Mouse (Mus musculus) lung, embryonic 14.5 days (tissue): Measurements from ENCODE around the gene Slco4a1. TPM values are rescaled to one million over a fixed set of nuclear protein-coding genes. Genes with fewer than 3 reads are reported as not detected.

Experiments
- ATAC-seq: fragments of 200-750 bp; cut with Nextera tagmentation; 2 replicates; pipeline ENCODE4 v1.8.0; 2017; ENCODE audit warnings: mild to moderate bottlenecking, moderate TSS enrichment, moderate library complexity; ENCODE audit not compliant: insufficient read depth
- DNase-seq: peaks from one replicate; pipeline ENCODE4 v3.0.0-alpha.2; 2015
- H3K27ac ChIP-seq: fragments of 300-500 bp; sonication (generic); 2 replicates; pipeline ENCODE4 v1.5.1; 2014; ENCODE audit warnings: low read depth, mild to moderate bottlenecking, moderate library complexity
- H3K27me3 ChIP-seq: fragments of 300-500 bp; sonication (generic); 2 replicates; pipeline ENCODE4 v1.6.1; 2014; ENCODE audit warnings: low read length, control low read depth; ENCODE audit not compliant: insufficient read depth
- H3K36me3 ChIP-seq: fragments of 300-500 bp; sonication (generic); 2 replicates; pipeline ENCODE4 v1.6.1; 2014; ENCODE audit warnings: control low read depth; ENCODE audit not compliant: insufficient read depth
- H3K4me1 ChIP-seq: fragments of 300-500 bp; sonication (generic); 2 replicates; pipeline ENCODE4 v1.6.1; 2014; ENCODE audit warnings: antibody characterized with exemption, control low read depth; ENCODE audit not compliant: insufficient read depth
- H3K4me2 ChIP-seq: fragments of 300-500 bp; sonication (generic); 2 replicates; pipeline ENCODE4 v1.6.1; 2014; ENCODE audit warnings: mild to moderate bottlenecking
- H3K4me3 ChIP-seq: fragments of 300-500 bp; sonication (generic); 2 replicates; pipeline ENCODE4 v1.5.1; 2014; ENCODE audit warnings: low read depth, low read length
- H3K9ac ChIP-seq: fragments of 300-500 bp; sonication (generic); 2 replicates; pipeline ENCODE4 v1.6.1; 2014
- H3K9me3 ChIP-seq: fragments of 300-500 bp; sonication (generic); 2 replicates; pipeline ENCODE4 v1.6.1; 2016; ENCODE audit warnings: low read depth, low read length, control low read depth
- CTCF ChIP-seq: IDR thresholded peaks from 2 replicates; pipeline ENCODE4 v1.5.1; 2016; ENCODE audit warnings: antibody characterized with exemption, low read depth
- WGBS: fragments of 180-500 bp; shearing (Covaris S2); extraction: QIAGEN DNeasy Blood & Tissue Kit; methylation state at CpG from one replicate; pipeline ENCODE4 v1.1.7; 2014; 5-methylcytosine and 5-hydroxymethylcytosine counted together
- polyA plus RNA-seq: library from polyadenylated mRNA; unstranded; fragments of >200 nt; fragmentation: Nextera tagmentation; extraction: Ambion mirVana; gene quantifications from 2 replicates; pipeline ENCODE4 v1.2.1, GENCODE M21; 2014

Gene Slco4a1
- 0.39 and 0.47 TPM in 2 replicates for polyA plus RNA-seq

- peak within 1 kb of the TSS; percentile 16; the same call in 1 of the 2 replicates for H3K9ac ChIP-seq
- no peak for TF ChIP-seq CTCF
Observed at GRCm38 (mm10) chr2:180455723-180456698, at the start of gene Slco4a1. Slco4a1 (plus strand) TSS chr2:180456245.

GRCm38 (mm10) chr2:180408410-180408809 is 47.6 kb upstream of the Slco4a1 start:
- H3K4me3 ChIP-seq = no peak overlapping the region
- no peaks in the 10 kb centered on the region for H3K4me1 ChIP-seq
- H3K27me3 ChIP-seq = no peaks in the 10 kb centered on the region
- H3K9ac ChIP-seq = no peak overlapping the region
- WGBS = 17% methylated on average over 2 of the region's 2 CpGs
- peak; percentile 21; the same call in 1 of the 2 replicates for TF ChIP-seq CTCF
- DNase-seq (no peak), ATAC-seq (no peak)
- no peak overlapping the region for H3K27ac ChIP-seq
- H3K9me3 ChIP-seq = no peaks in the 10 kb centered on the region
- no peaks in the 10 kb centered on the region for H3K36me3 ChIP-seq
- no peak overlapping the region for H3K4me2 ChIP-seq

More at GRCm38 (mm10) chr2:180455723-180456698, at the start of gene Slco4a1:
- H3K9me3 ChIP-seq = no peaks in the 10 kb centered on the region
- DNase-seq = peak; percentile 88
- 2% methylated on average over 65 of the region's 65 CpGs for WGBS
- H3K27me3 ChIP-seq = peaks cover 23% of the 10 kb centered on the region
- no peaks in the 10 kb centered on the region for H3K4me1 ChIP-seq
- H3K27ac ChIP-seq = no peak within 1 kb of the TSS
- peak within 1 kb of the TSS; percentile 48 for H3K4me3 ChIP-seq
- peak; percentile 96 for ATAC-seq
- H3K36me3 ChIP-seq = no peaks in the 10 kb centered on the region
- peak within 1 kb of the TSS; percentile 95 for H3K4me2 ChIP-seq

DNA sequence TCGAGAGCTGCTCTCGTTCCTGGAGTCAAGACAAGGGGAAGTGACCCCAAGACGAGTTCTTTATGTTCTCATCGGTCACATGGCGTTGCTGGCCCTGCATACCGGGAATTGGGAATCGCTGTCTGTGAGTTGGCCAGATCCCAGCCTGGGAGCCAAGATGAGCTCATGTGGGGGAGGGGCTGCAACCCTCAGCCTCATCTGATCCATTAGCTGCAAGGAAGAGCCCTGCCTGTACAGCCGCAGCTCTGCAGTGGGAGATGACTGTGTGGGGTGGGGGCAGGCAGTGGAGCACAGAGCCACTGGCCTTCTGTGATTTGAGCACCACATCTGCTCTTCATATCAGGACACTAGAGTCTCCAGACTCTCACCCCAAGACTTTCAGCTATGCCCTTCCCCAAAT is 45.6 kb upstream of the Slco4a1 start:
- no peak overlapping the region for H3K9ac ChIP-seq
- no peaks in the 10 kb centered on the region for H3K9me3 ChIP-seq
- H3K4me1 ChIP-seq = no peaks in the 10 kb centered on the region
- DNase-seq (peak; percentile 10), ATAC-seq (no peak)
- H3K27ac ChIP-seq = no peak overlapping the region
- 61% methylated on average over 8 of the region's 8 CpGs for WGBS
- H3K4me2 ChIP-seq = no peak overlapping the region
- H3K4me3 ChIP-seq = no peak overlapping the region
- no peaks in the 10 kb centered on the region for H3K27me3 ChIP-seq
- TF ChIP-seq CTCF = no peak
- no peaks in the 10 kb centered on the region for H3K36me3 ChIP-seq

DNA sequence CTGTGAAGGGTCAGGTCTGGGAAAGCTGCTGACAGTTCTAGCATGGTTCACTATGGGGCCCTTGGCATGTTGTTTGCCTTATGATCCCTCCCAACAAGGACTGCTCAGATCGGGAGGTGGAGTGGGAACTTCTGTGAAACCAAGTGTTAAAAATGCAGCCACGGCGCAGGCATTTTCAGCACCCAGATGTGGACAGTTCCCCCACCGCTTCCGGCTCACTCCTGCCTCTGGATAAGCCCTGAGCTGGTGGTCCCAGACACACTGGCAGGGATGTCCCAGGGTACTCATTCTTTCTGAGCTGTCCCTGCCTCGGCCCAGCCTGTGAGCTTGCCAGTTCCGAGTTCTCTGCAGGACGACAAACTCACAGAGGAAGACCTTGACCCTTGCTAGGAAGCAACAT is 45.0 kb upstream of the Slco4a1 start:
- H3K36me3 ChIP-seq = no peaks in the 10 kb centered on the region
- H3K4me2 ChIP-seq = no peak overlapping the region
- no peaks in the 10 kb centered on the region for H3K27me3 ChIP-seq
- no peaks in the 10 kb centered on the region for H3K4me1 ChIP-seq
- no peak for ATAC-seq
- no peak overlapping the region for H3K9ac ChIP-seq
- no peak overlapping the region for H3K4me3 ChIP-seq
- DNase-seq = peak; percentile 69
- no peak for TF ChIP-seq CTCF
- 11% methylated on average over 8 of the region's 8 CpGs for WGBS
- no peak overlapping the region for H3K27ac ChIP-seq
- H3K9me3 ChIP-seq = no peaks in the 10 kb centered on the region

GRCm38 (mm10) chr2:180415627-180416026 is 40.4 kb upstream of the Slco4a1 start:
- no peaks in the 10 kb centered on the region for H3K36me3 ChIP-seq
- no peaks in the 10 kb centered on the region for H3K9me3 ChIP-seq
- no peak for DNase-seq
- no peaks in the 10 kb centered on the region for H3K27me3 ChIP-seq
- H3K27ac ChIP-seq = no peak overlapping the region
- no peaks in the 10 kb centered on the region for H3K4me1 ChIP-seq
- TF ChIP-seq CTCF = no peak
- H3K4me2 ChIP-seq = no peak overlapping the region
- 52% methylated on average over 3 of the region's 3 CpGs for WGBS
- no peak overlapping the region for H3K9ac ChIP-seq
- H3K4me3 ChIP-seq = no peak overlapping the region
- no peak for ATAC-seq

- Histone ChIP-seq H3K9me3 (no peaks in the 10 kb centered on the region), H3K4me3 (no peak overlapping the region), H3K36me3 (no peaks in the 10 kb centered on the region), H3K27me3 (no peaks in the 10 kb centered on the region), H3K4me1 (no peaks in the 10 kb centered on the region), H3K4me2 (no peak overlapping the region), H3K9ac (no peak overlapping the region), H3K27ac (no peak overlapping the region)
- no peak for ATAC-seq
- DNase-seq = peak; percentile 87
- no peak for TF ChIP-seq CTCF
- 8% methylated on average over 9 of the region's 9 CpGs for WGBS
Observed at GRCm38 (mm10) chr2:180417731-180418130, 38.3 kb upstream of the Slco4a1 start.

- no peak for ATAC-seq
- no peak overlapping the region for H3K27ac ChIP-seq
- no peak overlapping the region for H3K4me2 ChIP-seq
- H3K4me1 ChIP-seq = no peaks in the 10 kb centered on the region
- WGBS = 75% methylated on average over 3 of the region's 3 CpGs
- no peak for TF ChIP-seq CTCF
- no peaks in the 10 kb centered on the region for H3K9me3 ChIP-seq
- DNase-seq = no peak
- no peaks in the 10 kb centered on the region for H3K27me3 ChIP-seq
- no peak overlapping the region for H3K9ac ChIP-seq
- no peaks in the 10 kb centered on the region for H3K36me3 ChIP-seq
- no peak overlapping the region for H3K4me3 ChIP-seq
Observed at GRCm38 (mm10) chr2:180420641-180421040, 35.4 kb upstream of the Slco4a1 start.
